Mouse (Mus musculus) neural tube, embryonic 12.5 days (tissue): ENCODE measurements around the gene Btbd1. TPM values are rescaled to one million over a fixed set of nuclear protein-coding genes. Genes with fewer than 3 reads are reported as not detected.

Source experiments
- ATAC-seq: fragments of 200-750 bp; cut with Nextera tagmentation; 2 replicates; pipeline ENCODE4 v1.8.0; 2017; ENCODE audit warnings: low read depth, mild to moderate bottlenecking, moderate TSS enrichment, moderate library complexity; ENCODE audit not compliant: low FRiP score
- H3K27ac ChIP-seq: fragments of 300-500 bp; sonication (generic); 2 replicates; pipeline ENCODE4 v1.5.1; 2016
- H3K27me3 ChIP-seq: fragments of 300-500 bp; sonication (generic); replicated peaks from 2 replicates; pipeline ENCODE4 v1.6.1; 2016; ENCODE audit warnings: mild to moderate bottlenecking
- H3K36me3 ChIP-seq: fragments of 300-500 bp; sonication (generic); 2 replicates; pipeline ENCODE4 v1.6.1; 2016; ENCODE audit warnings: mild to moderate bottlenecking
- H3K4me1 ChIP-seq: fragments of 300-500 bp; sonication (generic); 2 replicates; pipeline ENCODE4 v1.6.1; 2016
- H3K4me2 ChIP-seq: fragments of 300-500 bp; sonication (generic); replicated peaks from 2 replicates; pipeline ENCODE4 v1.6.1; 2016; ENCODE audit warnings: mild to moderate bottlenecking
- H3K4me3 ChIP-seq: fragments of 300-500 bp; sonication (generic); 2 replicates; pipeline ENCODE4 v1.5.1; 2016
- H3K9ac ChIP-seq: fragments of 300-500 bp; sonication (generic); 2 replicates; pipeline ENCODE4 v1.6.1; 2016; ENCODE audit warnings: mild to moderate bottlenecking
- H3K9me3 ChIP-seq: fragments of 300-500 bp; sonication (generic); 2 replicates; pipeline ENCODE4 v1.6.1; 2016; ENCODE audit warnings: mild to moderate bottlenecking
- WGBS: fragments of 180-500 bp; shearing (Covaris S2); methylation state at CpG from one replicate; pipeline ENCODE4 v1.1.7; 2016; 5-methylcytosine and 5-hydroxymethylcytosine counted together
- polyA plus RNA-seq: library from polyadenylated mRNA; unstranded; fragments of >200 nt; fragmentation: Nextera tagmentation; extraction: Ambion mirVana; gene quantifications from 2 replicates; pipeline ENCODE4 v1.2.1, GENCODE M21; 2016

Btbd1 gene
- polyA plus RNA-seq, 1 experiment from 2014 or later = 108 TPM

GRCm38 (mm10) chr7:81834847-81835246 lies 5.6 kb upstream of the Btbd1 start:
- H3K4me1 ChIP-seq = 0 out of 2 replicates have a peak, but pooled peaks cover 2% of the 10 kb centered on the region
- H3K4me2 ChIP-seq = no peak overlapping the region
- no peaks in the 10 kb centered on the region for H3K27me3 ChIP-seq
- H3K36me3 ChIP-seq = no peaks in the 10 kb centered on the region
- no peak for ATAC-seq
- H3K9ac ChIP-seq = no peak overlapping the region
- no peak overlapping the region for H3K4me3 ChIP-seq
- no peaks in the 10 kb centered on the region for H3K9me3 ChIP-seq
- no peak overlapping the region for H3K27ac ChIP-seq

DNA sequence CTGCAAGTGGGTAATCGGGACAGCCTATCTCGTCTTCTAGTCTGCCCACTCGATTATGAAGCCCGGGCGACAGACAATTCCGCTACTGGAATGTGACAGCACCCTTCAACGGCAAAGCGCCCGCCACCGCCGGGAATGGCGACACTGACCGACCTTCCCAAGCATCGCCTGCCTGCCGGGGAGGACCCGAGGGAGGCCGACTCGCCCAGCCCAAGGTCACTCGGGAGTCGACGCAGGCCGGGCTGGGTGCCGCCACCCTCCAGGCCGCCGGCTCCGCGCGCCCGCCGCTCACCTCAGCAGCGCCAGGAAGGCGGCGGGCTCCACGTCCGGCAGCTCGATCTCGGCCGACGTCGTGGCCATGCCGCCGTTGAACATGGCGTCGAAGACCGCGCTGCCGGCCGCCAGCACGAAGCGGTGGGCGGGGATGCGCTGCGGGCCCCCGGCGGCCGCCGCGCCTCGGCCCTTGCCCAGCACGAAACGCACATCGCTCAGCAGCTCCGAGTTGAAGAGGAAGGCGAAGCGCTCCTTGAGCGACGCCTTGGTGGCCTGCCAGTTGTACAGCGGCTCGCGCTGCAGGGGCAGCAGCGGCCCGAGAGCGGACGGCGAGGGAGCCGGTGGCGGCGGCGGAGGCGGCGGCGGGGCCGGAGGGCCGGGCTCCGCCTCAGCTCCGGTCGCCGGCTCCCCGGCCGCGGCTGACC lies 401 bp downstream of the Btbd1 start:
- H3K27ac ChIP-seq = peak overlapping the region; percentile 95
- H3K9ac ChIP-seq = peak overlapping the region; percentile 90
- peak overlapping the region; percentile 71 for H3K4me2 ChIP-seq
- H3K27me3 ChIP-seq = no peaks in the 10 kb centered on the region
- no peaks in the 10 kb centered on the region for H3K9me3 ChIP-seq
- peak; percentile 85 for ATAC-seq
- WGBS = under 1% methylated on average over 74 of the region's 91 CpGs
- H3K36me3 ChIP-seq = no peaks in the 10 kb centered on the region
- peaks cover 32% of the 10 kb centered on the region for H3K4me1 ChIP-seq
- peak overlapping the region; percentile 89 for H3K4me3 ChIP-seq

GRCm38 (mm10) chr7:81827806-81828667 lies 1.2 kb downstream of the Btbd1 start:
- peak overlapping the region; percentile 71 for H3K4me2 ChIP-seq
- H3K27me3 ChIP-seq = no peaks in the 10 kb centered on the region
- ATAC-seq = 0 out of 2 replicates have a peak, but pooled peaks have one; percentile 4
- peak overlapping the region; percentile 90 for H3K9ac ChIP-seq
- WGBS = 28% methylated on average over 17 of the region's 17 CpGs
- peaks cover 32% of the 10 kb centered on the region for H3K4me1 ChIP-seq
- H3K4me3 ChIP-seq = peak overlapping the region; percentile 89
- no peaks in the 10 kb centered on the region for H3K9me3 ChIP-seq
- peak overlapping the region; percentile 95; the same call in 1 of the 2 replicates for H3K27ac ChIP-seq
- no peaks in the 10 kb centered on the region for H3K36me3 ChIP-seq

- Histone ChIP-seq H3K27me3 (no peaks in the 10 kb centered on the region), H3K36me3 (no peaks in the 10 kb centered on the region), H3K4me1 (peaks cover 32% of the 10 kb centered on the region), H3K4me2 (no peak overlapping the region), H3K9me3 (no peaks in the 10 kb centered on the region), H3K9ac (no peak overlapping the region), H3K4me3 (no peak overlapping the region), H3K27ac (no peak overlapping the region)
- whole genome bisulfite sequencing = 49% methylated on average over 3 of the region's 3 CpGs
- ATAC-seq = no peak
Observed at GRCm38 (mm10) chr7:81825381-81825780, 3.9 kb downstream of the Btbd1 start.

- WGBS = 86% methylated on average over 3 of the region's 3 CpGs
- Histone ChIP-seq H3K4me2 (no peak overlapping the region), H3K36me3 (no peaks in the 10 kb centered on the region), H3K4me1 (peaks cover 30% of the 10 kb centered on the region), H3K27ac (no peak overlapping the region), H3K9me3 (no peaks in the 10 kb centered on the region), H3K27me3 (no peaks in the 10 kb centered on the region), H3K9ac (no peak overlapping the region), H3K4me3 (no peak overlapping the region)
- no peak for ATAC-seq
Observed at GRCm38 (mm10) chr7:81824906-81825305, 4.3 kb downstream of the Btbd1 start.

- H3K4me2 ChIP-seq = no peak overlapping the region
- H3K9me3 ChIP-seq = no peaks in the 10 kb centered on the region
- no peaks in the 10 kb centered on the region for H3K27me3 ChIP-seq
- no peaks in the 10 kb centered on the region for H3K4me1 ChIP-seq
- 75% methylated on average over 5 of the region's 5 CpGs for WGBS
- no peak overlapping the region for H3K9ac ChIP-seq
- no peak overlapping the region for H3K4me3 ChIP-seq
- H3K36me3 ChIP-seq = 0 out of 2 replicates have a peak, but pooled peaks cover 3% of the 10 kb centered on the region
- no peak overlapping the region for H3K27ac ChIP-seq
- ATAC-seq = no peak
Observed at GRCm38 (mm10) chr7:81806067-81806466, 23.2 kb downstream of the Btbd1 start.

GRCm38 (mm10) chr7:81789095-81789757 lies 40.0 kb downstream of the Btbd1 start, which contains the start of gene 3110040N11Rik:
3110040N11Rik (minus strand) TSS chr7:81789478.
- peaks cover 9% of the 10 kb centered on the region; the same call in 1 of the 2 replicates for H3K4me1 ChIP-seq
- peak within 1 kb of the TSS; percentile 97 for H3K27ac ChIP-seq
- H3K9me3 ChIP-seq = no peaks in the 10 kb centered on the region
- peak; percentile 94 for ATAC-seq
- peaks cover 9% of the 10 kb centered on the region; the same call in 1 of the 2 replicates for H3K36me3 ChIP-seq
- under 1% methylated on average over 38 of the region's 38 CpGs for WGBS
- peak within 1 kb of the TSS; percentile 55 for H3K4me3 ChIP-seq
- H3K9ac ChIP-seq = peak within 1 kb of the TSS; percentile 79
- no peaks in the 10 kb centered on the region for H3K27me3 ChIP-seq
- peak within 1 kb of the TSS; percentile 85 for H3K4me2 ChIP-seq

- H3K9ac ChIP-seq = peak overlapping the region; percentile 79
- H3K27me3 ChIP-seq = no peaks in the 10 kb centered on the region
- peak overlapping the region; percentile 55 for H3K4me3 ChIP-seq
- peak; percentile 64 for ATAC-seq
- peaks cover 9% of the 10 kb centered on the region; the same call in 1 of the 2 replicates for H3K36me3 ChIP-seq
- H3K4me1 ChIP-seq = peaks cover 9% of the 10 kb centered on the region; the same call in 1 of the 2 replicates
- H3K9me3 ChIP-seq = no peaks in the 10 kb centered on the region
- peak overlapping the region; percentile 85 for H3K4me2 ChIP-seq
- 7% methylated on average over 5 of the region's 5 CpGs for WGBS
- H3K27ac ChIP-seq = peak overlapping the region; percentile 97
Observed at GRCm38 (mm10) chr7:81788536-81788935, 40.7 kb downstream of the Btbd1 start.

- no peak for ATAC-seq
- Histone ChIP-seq H3K27me3 (no peaks in the 10 kb centered on the region), H3K27ac (no peak overlapping the region)
Observed at GRCm38 (mm10) chr7:81777667-81778218, 51.5 kb downstream of the Btbd1 start.

DNA sequence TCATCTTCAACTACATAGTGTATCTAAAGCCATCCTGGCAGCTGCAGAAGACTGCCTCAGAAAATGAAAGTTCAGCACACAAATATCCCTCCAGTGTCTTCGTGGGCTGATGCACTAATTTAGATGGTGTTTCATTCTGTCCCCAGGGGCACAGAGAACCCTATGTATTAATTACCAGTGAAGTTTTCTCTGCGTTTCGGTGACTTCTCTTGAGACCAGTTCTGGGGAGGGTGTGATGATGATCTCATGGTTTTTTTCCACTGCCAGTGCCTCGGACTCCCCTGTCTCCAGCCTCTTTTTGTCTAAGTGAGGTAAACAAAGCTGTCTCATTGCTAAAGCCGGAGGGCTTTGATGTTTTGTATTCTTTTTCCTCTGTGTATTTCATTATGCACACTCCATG lies 53.9 kb downstream of the Btbd1 start:
- Histone ChIP-seq H3K9ac (no peak overlapping the region), H3K36me3 (peaks cover 13% of the 10 kb centered on the region), H3K4me2 (no peak overlapping the region), H3K9me3 (peaks cover 2% of the 10 kb centered on the region; the same call in 1 of the 2 replicates), H3K27ac (no peak overlapping the region), H3K4me3 (no peak overlapping the region), H3K4me1 (no peaks in the 10 kb centered on the region), H3K27me3 (no peaks in the 10 kb centered on the region)
- no peak for ATAC-seq
- 78% methylated on average over 5 of the region's 5 CpGs for WGBS

More at GRCm38 (mm10) chr7:81777667-81778218, 51.5 kb downstream of the Btbd1 start:
- Histone ChIP-seq H3K4me3 (no peak overlapping the region), H3K4me2 (no peak overlapping the region), H3K9ac (no peak overlapping the region), H3K9me3 (peaks cover 5% of the 10 kb centered on the region; the same call in 1 of the 2 replicates), H3K4me1 (no peaks in the 10 kb centered on the region), H3K36me3 (peaks cover 25% of the 10 kb centered on the region)
- WGBS = 85% methylated on average over 10 of the region's 10 CpGs

DNA sequence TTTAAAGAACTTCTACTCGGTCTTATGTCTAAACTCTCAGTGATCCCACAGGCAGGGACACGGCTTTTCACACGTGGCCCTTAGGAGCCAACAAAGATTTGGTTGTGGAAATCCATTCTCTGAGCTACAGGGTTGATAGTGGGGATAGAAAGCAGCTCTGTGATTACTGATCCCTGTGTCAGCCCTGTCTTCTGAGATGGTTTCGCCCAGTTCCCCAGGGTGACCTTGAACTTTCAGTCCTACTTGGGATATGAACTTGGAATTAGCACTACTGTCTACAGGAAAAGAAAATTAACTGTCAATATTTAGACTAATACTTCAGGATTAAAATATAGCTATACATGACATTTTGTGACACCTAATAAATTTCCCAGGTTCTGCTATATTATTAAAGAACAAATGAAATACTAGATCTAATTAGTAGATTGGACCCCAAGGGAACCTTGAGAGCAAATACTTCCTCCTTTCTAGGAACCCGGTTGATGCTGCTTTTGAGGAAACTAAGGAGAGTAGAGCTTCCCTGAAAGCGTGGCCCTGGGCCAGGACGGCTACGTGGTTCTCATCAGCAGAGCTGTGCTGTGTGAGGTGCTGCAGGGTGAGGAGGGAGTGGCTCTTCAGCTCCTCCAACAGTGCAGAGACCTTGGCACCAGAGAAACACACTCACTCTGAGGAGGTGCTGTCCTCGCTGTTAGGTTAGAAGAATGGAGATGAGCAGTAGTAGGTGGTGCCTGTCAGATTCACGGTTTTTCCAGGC lies 56.3 kb downstream of the Btbd1 start:
- no peak overlapping the region for H3K9ac ChIP-seq
- no peaks in the 10 kb centered on the region for H3K4me1 ChIP-seq
- no peak overlapping the region for H3K4me3 ChIP-seq
- peaks cover 5% of the 10 kb centered on the region; the same call in 1 of the 2 replicates for H3K36me3 ChIP-seq
- no peak overlapping the region for H3K4me2 ChIP-seq
- no peak overlapping the region for H3K27ac ChIP-seq
- no peak for ATAC-seq
- no peaks in the 10 kb centered on the region for H3K9me3 ChIP-seq
- no peaks in the 10 kb centered on the region for H3K27me3 ChIP-seq
- WGBS = 87% methylated on average over 10 of the region's 10 CpGs
